Comparison of ENCODE assay signal across 9 mouse cellular contexts in genomic region chr7:68480770-68481169, GRCm38 (mm10).
DNase-seq lines count a peak whose midpoint lies in the region; ATAC-seq lines count a peak whose summit lies in the region.
"Had no signal": no experiment of that assay in that cellular context is flagged by ENCODE, and none has a peak within 500 bp of the region (broad histone marks: within the 10 kb centered on the region; RNA-seq: fewer than 3 reads in every experiment).

No protein-coding gene starts in this region.

- no peaks in the 10 kb centered on the region for H3K36me3 ChIP-seq in heart, embryonic 11.5 days (ENCODE audit: control insufficient read depth, insufficient read depth, low read length)
- H3K36me3 ChIP-seq in forebrain, embryonic 10.5 days (replicated peaks), result no peaks in the 10 kb centered on the region
- H3K36me3 ChIP-seq in splenic B cell, adult 2 months (ENCODE audit: control insufficient read depth, insufficient read depth, low read length, poor library complexity, severe bottlenecking), result no peaks in the 10 kb centered on the region
- H3K36me3 ChIP-seq: limb, embryonic 12.5 days had no signal

- H3K9ac ChIP-seq in heart, embryonic 11.5 days (ENCODE audit: low read depth, low read length), result no peak overlapping the region
- H3K9ac ChIP-seq: limb, embryonic 12.5 days had no signal

- peaks cover 13% of the 10 kb centered on the region for H3K27me3 ChIP-seq in heart, embryonic 11.5 days (ENCODE audit: control insufficient read depth, insufficient read depth, low read length)
- H3K27me3 ChIP-seq in forebrain, embryonic 10.5 days (ENCODE audit: poor library complexity, severe bottlenecking), result peaks cover 54% of the 10 kb centered on the region
- H3K27me3 ChIP-seq in splenic B cell, adult 2 months (ENCODE audit: control insufficient read depth, insufficient read depth, low read length, poor library complexity, severe bottlenecking), result no peaks in the 10 kb centered on the region

- H3K4me2 ChIP-seq in heart, embryonic 11.5 days, result no peak overlapping the region

- WGBS in heart, embryonic 11.5 days (ENCODE audit: insufficient replicate concordance), result 30% methylated on average over 7 of the region's 7 CpGs
- WGBS in forebrain, embryonic 10.5 days, result 28% methylated on average over 7 of the region's 7 CpGs

- no peaks in the 10 kb centered on the region for H3K9me3 ChIP-seq in heart, embryonic 11.5 days (replicated peaks; ENCODE audit: control insufficient read depth, low read length)
- H3K9me3 ChIP-seq in forebrain, embryonic 10.5 days, result no peaks in the 10 kb centered on the region
- H3K9me3 ChIP-seq: limb, embryonic 12.5 days had no signal

- no peak for ATAC-seq in heart, embryonic 11.5 days (replicated peaks; ENCODE audit: insufficient number of reproducible peaks, low FRiP score, low TSS enrichment)

- H3K4me3 ChIP-seq in heart, embryonic 11.5 days (ENCODE audit: low read depth, low read length), result no peak overlapping the region
- no peak overlapping the region for H3K4me3 ChIP-seq in forebrain, embryonic 10.5 days
- H3K4me3 ChIP-seq: limb, embryonic 12.5 days had no signal

- peak; percentile 37 to 67 for DNase-seq in heart, adult 18-20 months
- DNase-seq in brain, adult 2 months (ENCODE audit: low read depth, low spot score), result peak; percentile 62
- peak; percentile 75 for DNase-seq in forebrain, embryonic 10.5 days (ENCODE audit: extremely low spot score, low spot score)
- DNase-seq in heart, postnatal 4 days, result peak; percentile 74
- DNase-seq in layer of hippocampus, postnatal 10 days (ENCODE audit: low spot score in 2 of 2), result peak; percentile 64 to 75
- peak; percentile 47 to 56 for DNase-seq in lung, postnatal 4 days
- DNase-seq in splenic B cell, adult 2 months (ENCODE audit: low read depth, low spot score), result peak; percentile 19

- no peak overlapping the region for H3K27ac ChIP-seq in heart, embryonic 11.5 days (ENCODE audit: low read depth, low read length)
- no peak overlapping the region for H3K27ac ChIP-seq in forebrain, embryonic 10.5 days
- H3K27ac ChIP-seq: limb, embryonic 12.5 days had no signal

- H3K4me1 ChIP-seq in heart, embryonic 11.5 days (ENCODE audit: control insufficient read depth, insufficient read depth, low read length), result 0 out of 2 replicates have a peak, but pooled peaks cover 3% of the 10 kb centered on the region
- H3K4me1 ChIP-seq in forebrain, embryonic 10.5 days, result peaks cover 19% of the 10 kb centered on the region

Comparison
In these comparisons a context has a peak if more than half of its experiments do, and no peak if none do; other contexts are left out.
1. DNase-seq: peak in every context shown above with its lines; median percentile 75 in forebrain, embryonic 10.5 days; 74 in heart, postnatal 4 days; 70 in layer of hippocampus, postnatal 10 days; 62 in brain, adult 2 months; 52 in heart, adult 18-20 months; 52 in lung, postnatal 4 days; 19 in splenic B cell, adult 2 months.